Mouse (Mus musculus) liver, embryonic 14.5 days (tissue): ENCODE results near the gene Gpr146.

ENCODE experiments used
- CTCF ChIP-seq: IDR thresholded peaks from 2 replicates; pipeline ENCODE4 v1.5.1; 2016; ENCODE audit warnings: antibody characterized with exemption, low read depth, control low read depth
- EP300 ChIP-seq: IDR thresholded peaks from 2 replicates; pipeline ENCODE4 v1.6.1; 2016; ENCODE audit warnings: antibody characterized with exemption, low read depth

DNA sequence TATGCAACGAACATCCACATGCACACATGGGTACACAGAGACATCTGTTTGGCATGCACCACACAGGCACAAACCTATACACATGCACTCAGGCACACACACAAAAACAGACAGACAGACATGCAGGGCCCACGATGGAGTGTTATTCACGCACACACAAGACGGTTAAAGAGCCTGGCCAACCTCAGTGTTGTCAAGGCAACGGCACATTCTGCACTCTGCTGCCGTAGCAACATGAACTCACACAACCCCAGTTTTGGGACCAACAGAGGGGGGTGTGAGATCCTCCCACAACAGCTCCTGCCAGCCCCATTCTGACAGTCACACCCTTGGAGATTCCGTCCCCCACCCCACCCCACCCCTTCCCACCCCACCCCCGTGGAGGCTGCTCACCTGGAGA is 57.4 kb downstream of the Gpr146 start:
- TF ChIP-seq CTCF (no peak), EP300 (no peak)
